Mouse (Mus musculus): ENCODE measurements around the gene Jph4. TPM values are rescaled to one million over a fixed set of nuclear protein-coding genes. Genes with fewer than 3 reads are reported as not detected.

The Jph4 gene
- total RNA-seq, 4 experiments from 2014 or later, result 3.3 to 6.9 (median 5.3) TPM

DNA sequence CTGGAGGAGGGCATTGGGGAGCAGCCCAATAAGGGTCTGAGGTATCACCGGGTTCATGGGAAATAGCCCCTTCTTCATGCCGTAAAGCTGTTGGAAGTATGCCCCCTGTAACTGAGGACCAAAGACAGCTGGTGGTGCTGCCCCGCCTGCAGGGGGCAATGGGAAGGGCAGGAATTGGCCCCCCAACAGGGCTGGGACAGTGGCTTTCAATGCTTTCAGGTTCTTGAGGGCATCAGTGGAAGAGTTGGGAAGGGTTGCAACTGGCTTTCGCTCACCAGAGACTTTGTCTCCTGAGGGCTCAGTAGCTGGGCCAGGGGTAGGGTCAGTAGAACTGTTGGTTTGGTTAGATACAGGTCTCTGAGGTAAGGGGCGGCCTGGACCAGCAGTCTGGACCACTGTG is 53.6 kb downstream of the Jph4 start:
- DNase-seq, result no peak

DNA sequence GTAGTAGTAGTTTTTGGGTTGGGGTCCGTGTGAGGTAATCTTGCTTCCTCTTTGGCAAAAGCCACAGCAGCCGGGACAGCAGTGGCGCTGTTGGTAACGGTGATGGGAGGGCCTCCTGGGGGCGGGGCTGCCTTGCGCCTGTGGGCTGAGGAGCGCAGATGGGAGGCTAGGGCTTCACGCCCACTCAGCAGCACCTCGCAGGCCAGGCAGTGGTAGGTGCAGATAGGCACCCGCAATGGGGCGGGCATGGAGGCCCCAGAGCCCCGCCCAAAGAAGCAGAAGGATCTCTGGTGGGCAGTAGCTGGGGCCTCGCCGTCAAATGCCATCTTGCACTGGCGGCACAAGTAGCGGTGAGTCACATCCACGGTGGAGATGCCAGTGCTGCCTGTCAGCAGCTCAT is 54.1 kb downstream of the Jph4 start:
- DNase-seq, result no peak

DNA sequence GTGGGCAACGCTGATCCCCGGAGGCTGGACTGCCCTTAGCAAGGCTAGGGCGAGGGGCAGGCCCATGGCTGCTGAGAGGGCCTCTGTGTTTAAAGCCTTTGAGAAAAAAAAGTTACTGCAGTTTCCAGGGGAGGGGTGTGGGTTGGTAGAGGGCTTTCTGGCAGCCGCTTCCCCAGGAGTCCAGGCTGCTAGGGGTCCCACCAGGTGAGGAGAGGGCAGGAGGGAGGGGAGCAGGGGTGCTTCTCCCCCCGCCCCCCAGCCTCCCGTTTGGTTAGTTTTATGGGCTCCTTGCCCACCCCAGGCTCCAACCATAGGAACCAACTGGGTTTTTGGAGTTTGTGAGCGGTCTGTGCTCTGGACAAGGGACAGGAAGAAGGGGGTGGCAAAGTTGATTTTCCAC is 54.9 kb downstream of the Jph4 start:
- DNase-seq, result no peak

DNA sequence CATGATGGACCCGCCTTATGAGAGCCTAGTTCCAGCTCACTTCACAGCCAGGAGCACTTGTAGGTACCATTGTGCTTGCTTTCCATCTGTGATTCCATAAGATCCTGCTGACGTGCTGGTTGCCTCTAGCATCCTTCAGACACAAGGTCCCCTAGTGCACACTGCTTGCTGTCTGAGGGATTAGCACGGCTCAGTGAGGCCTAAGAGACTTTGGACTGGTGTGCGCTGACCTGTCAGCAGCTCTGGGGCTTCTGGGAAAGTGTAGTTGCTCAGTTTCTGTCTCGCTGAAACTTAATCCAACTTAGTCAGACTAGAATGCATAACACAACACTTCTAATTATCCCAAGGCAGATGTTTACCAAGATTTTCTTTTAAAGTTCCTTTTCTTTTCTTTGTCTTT is 56.8 kb downstream of the Jph4 start:
- DNase-seq, result no peak

DNA sequence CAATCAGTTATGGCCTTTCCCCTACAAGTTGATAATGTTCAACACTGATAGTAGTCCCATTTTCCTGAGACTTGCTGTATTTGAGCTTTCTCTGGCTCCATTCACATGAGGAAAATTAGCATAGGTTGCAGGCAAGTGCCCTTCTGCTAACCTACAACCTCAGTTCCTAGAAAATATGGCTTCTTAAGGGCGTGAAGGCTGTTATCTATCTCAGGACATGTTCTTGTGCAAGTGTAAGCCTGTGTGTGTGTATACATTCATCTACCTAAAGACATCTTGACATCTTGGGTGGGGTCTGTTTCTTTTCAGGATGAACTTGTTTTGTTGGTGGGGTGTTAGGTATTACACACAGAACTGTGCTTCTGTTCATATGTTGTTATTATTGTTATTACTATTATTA is 57.7 kb downstream of the Jph4 start:
- no peak for DNase-seq

Other genes with a start within 250 kb of the Jph4 start
- 10 to 100 TPM; 18.7 to 29.2 (median 21.7) TPM for gene Homez, start 246.0 kb downstream of the Jph4 start, total RNA-seq (2022)
- gene Ppp1r3e, start 239.4 kb downstream of the Jph4 start, total RNA-seq (2022), result 10 to 100 TPM; 18.5 to 26.6 (median 21.6) TPM
- gene Bcl2l2, start 233.6 kb downstream of the Jph4 start, total RNA-seq (2022), result 10 to 100 TPM; 62.9 to 88.0 (median 73.9) TPM
- 1 to 10 TPM in 3 of 4 experiments, under 1 TPM in 1; 0.99 to 9.0 (median 4.4) TPM for gene Gm20521, start 233.5 kb downstream of the Jph4 start, total RNA-seq (2022)
- 100 to 1,000 TPM; 157 to 316 (median 238) TPM for gene Pabpn1, start 224.4 kb downstream of the Jph4 start, total RNA-seq (2022)
- gene Slc22a17, start 203.8 kb downstream of the Jph4 start, total RNA-seq (2022), result 10 to 100 TPM; 44.9 to 81.7 (median 60.3) TPM
- 1 to 10 TPM; 2.5 to 4.4 (median 3.2) TPM for gene Efs, start 190.8 kb downstream of the Jph4 start, total RNA-seq (2022)
- gene Il25, start 184.2 kb downstream of the Jph4 start, total RNA-seq (2022), result not detected
- under 1 TPM; 0.42 to 0.67 (median 0.60) TPM for gene Cmtm5, start 180.7 kb downstream of the Jph4 start, total RNA-seq (2022)
- gene Myh6, start 150.0 kb downstream of the Jph4 start, total RNA-seq (2022), result not detected
- not detected for gene Gm17428, start 140.0 kb downstream of the Jph4 start, total RNA-seq (2022)
- not detected for gene Myh7, start 122.3 kb downstream of the Jph4 start, total RNA-seq (2022)
- 10 to 100 TPM; 35.3 to 44.0 (median 39.4) TPM for gene Ngdn, start 101.5 kb downstream of the Jph4 start, total RNA-seq (2022)
- 10 to 100 TPM in 2 of 4 experiments, 1 to 10 TPM in 2; 6.9 to 17.8 (median 11.7) TPM for gene Zfhx2, start 24.6 kb downstream of the Jph4 start, total RNA-seq (2022)
- gene Thtpa, start 22.2 kb downstream of the Jph4 start, total RNA-seq (2022), result 10 to 100 TPM; 16.1 to 22.6 (median 21.0) TPM
- 10 to 100 TPM; 24.5 to 29.3 (median 26.0) TPM for gene Ap1g2, start 10.3 kb downstream of the Jph4 start, total RNA-seq (2022)
- not detected for gene Dhrs2, start 105.1 kb upstream of the Jph4 start, total RNA-seq (2022)

Data from adrenal gland, adult 8-10 months (tissue).